Mouse (Mus musculus) bone marrow, adult 2 months (tissue): ENCODE results near the gene Tcf21.

Source experiments
- CTCF ChIP-seq: fragments of 200-500 bp; IDR thresholded peaks from 2 replicates; pipeline ENCODE4 v1.5.1; 2011; ENCODE audit warnings: low read length, control low read depth; ENCODE audit not compliant: control insufficient read depth, insufficient read depth
- POLR2A ChIP-seq: fragments of 200-500 bp; IDR thresholded peaks from 2 replicates; pipeline ENCODE4 v1.6.1; 2011; ENCODE audit warnings: low read depth, mild to moderate bottlenecking, control low read depth, low read length, borderline replicate concordance; ENCODE audit not compliant: control insufficient read depth

- TF ChIP-seq CTCF (no peak), POLR2A (no peak)
Observed at GRCm38 (mm10) chr10:22845351-22845750, 25.4 kb upstream of the Tcf21 start.
